Mouse (Mus musculus): ENCODE results near the gene Odf2. TPM values are rescaled to one million over a fixed set of nuclear protein-coding genes. Genes with fewer than 3 reads are reported as not detected.

The Odf2 gene
- polyA plus RNA-seq, 1 experiment from 2014 or later: 105 TPM

DNA sequence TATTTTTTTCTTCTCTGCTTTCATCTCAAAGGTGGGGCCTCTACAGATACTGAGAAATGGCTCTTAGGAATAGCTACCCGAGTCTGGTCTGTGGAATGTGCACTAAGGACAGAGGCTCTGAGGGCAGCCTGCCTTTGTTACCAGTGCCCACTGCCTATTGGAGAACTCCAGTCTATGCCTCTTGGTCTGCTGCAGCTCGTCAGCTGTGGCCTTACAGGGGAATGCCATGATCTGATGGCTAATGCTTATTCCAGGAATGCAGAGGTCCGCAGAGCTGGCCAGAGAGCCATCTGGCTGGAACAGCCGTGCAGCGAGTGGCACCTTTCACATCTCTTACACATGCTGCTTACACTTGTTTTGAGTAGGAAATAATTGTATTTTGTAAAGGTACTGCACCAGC, 78.7 kb downstream of the Odf2 start:
- WGBS: 75% methylated on average over 5 of the region's 5 CpGs
- peaks cover 31% of the 10 kb centered on the region for H3K36me3 ChIP-seq
- H3K9me3 ChIP-seq (replicated peaks): no peaks in the 10 kb centered on the region
- DNase-seq (ENCODE audit: low spot score): no peak
- no peaks in the 10 kb centered on the region for H3K27me3 ChIP-seq (ENCODE audit: low read depth, poor library complexity, severe bottlenecking)
- H3K27ac ChIP-seq: no peak overlapping the region
- H3K4me1 ChIP-seq: peaks cover 26% of the 10 kb centered on the region
- no peak overlapping the region for H3K4me3 ChIP-seq

DNA sequence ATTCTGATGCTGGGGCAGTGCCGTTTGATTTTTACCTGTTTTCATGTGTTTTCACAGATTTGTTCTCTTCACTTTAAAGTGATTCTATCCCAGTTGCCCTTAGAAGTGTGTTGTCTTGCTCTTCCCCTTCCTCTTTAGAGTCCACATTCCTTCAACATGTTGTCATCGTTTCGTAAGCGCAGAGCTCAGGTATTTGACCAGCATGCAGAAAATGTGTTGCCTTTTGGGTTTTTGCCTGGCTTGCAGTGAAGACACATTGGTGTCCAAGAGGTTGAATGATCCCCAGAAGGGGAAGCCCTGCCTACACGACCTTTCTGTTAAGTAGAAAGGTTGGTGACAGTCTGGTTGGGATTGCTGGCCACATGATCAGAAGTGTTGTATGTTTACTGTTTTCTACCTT, 79.6 kb downstream of the Odf2 start:
- no peaks in the 10 kb centered on the region for H3K27me3 ChIP-seq (ENCODE audit: low read depth, poor library complexity, severe bottlenecking)
- H3K27ac ChIP-seq: no peak overlapping the region
- peaks cover 34% of the 10 kb centered on the region for H3K36me3 ChIP-seq
- no peaks in the 10 kb centered on the region for H3K9me3 ChIP-seq (replicated peaks)
- no peak overlapping the region for H3K4me3 ChIP-seq
- H3K4me1 ChIP-seq: peaks cover 26% of the 10 kb centered on the region
- 88% methylated on average over 5 of the region's 5 CpGs for WGBS
- DNase-seq (ENCODE audit: low spot score): no peak

DNA sequence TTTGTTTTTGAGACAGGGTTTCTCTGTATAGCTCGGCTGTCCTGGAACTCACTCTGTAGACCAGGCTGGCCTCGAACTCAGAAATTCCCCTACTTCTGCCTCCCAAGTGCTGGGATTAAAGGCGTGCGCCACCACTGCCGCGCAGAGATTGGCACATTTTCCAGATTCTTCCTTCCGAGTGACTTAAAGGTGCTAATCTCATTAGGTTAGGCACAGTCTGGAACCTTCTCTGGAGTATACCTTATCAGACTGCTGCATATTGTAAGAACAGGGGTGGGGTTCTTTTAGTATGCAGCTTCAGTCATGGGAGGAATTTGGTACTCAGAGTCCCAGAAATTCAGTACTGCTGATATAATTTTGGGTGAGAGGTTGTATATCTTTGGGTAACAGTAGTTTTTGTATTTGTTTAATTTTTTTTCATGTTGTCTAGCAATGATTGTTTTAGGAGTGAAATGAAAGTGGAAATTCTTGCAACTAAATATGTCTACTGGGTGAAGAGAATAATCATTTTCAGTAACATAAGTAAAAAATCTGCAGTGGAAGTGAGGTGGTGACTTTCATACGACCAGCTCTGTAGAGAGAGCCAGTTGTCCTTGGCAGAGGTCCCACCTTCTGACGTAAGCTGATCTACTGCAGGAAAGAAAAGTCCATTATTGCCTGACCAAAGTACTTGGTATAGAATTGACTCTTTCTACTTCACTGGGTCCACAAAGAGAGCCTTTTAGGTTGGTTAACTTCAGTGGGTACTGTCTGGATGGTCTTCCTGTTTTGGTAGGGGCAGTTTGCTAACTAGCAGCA, 83.0 kb downstream of the Odf2 start:
- no peak for DNase-seq (ENCODE audit: low spot score)
- no peaks in the 10 kb centered on the region for H3K9me3 ChIP-seq (replicated peaks)
- peaks cover 45% of the 10 kb centered on the region for H3K36me3 ChIP-seq
- H3K4me1 ChIP-seq: peaks cover 11% of the 10 kb centered on the region
- no peaks in the 10 kb centered on the region for H3K27me3 ChIP-seq (ENCODE audit: low read depth, poor library complexity, severe bottlenecking)
- H3K4me3 ChIP-seq: no peak overlapping the region
- no peak overlapping the region for H3K27ac ChIP-seq
- WGBS: 92% methylated on average over 9 of the region's 9 CpGs

DNA sequence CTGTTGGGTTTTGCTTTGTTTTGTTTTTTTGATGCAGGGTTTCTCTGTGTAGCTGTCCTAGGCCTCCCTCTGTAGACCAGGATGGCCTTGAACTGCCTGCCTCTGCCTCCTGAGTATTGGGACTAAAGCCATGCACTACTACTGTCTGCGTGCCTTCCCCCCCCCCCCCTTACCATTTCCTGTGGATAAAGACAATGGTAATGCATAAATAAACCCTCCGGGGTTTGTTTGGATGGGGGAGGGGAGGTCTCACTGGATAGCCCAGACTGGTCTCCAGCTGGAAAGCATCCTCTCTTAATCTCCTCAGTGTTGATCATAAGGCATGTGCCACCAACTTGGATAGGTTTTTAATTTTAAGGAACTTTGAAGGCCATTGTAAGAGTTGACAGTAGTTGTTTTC, 84.5 kb downstream of the Odf2 start:
- H3K27me3 ChIP-seq (ENCODE audit: low read depth, poor library complexity, severe bottlenecking): no peaks in the 10 kb centered on the region
- H3K4me3 ChIP-seq: no peak overlapping the region
- no peak for DNase-seq (ENCODE audit: low spot score)
- 24% methylated on average over 2 of the region's 2 CpGs for WGBS
- H3K36me3 ChIP-seq: peaks cover 38% of the 10 kb centered on the region
- H3K27ac ChIP-seq: no peak overlapping the region
- no peaks in the 10 kb centered on the region for H3K9me3 ChIP-seq (replicated peaks)
- 0 out of 2 replicates have a peak, but pooled peaks cover 2% of the 10 kb centered on the region for H3K4me1 ChIP-seq

DNA sequence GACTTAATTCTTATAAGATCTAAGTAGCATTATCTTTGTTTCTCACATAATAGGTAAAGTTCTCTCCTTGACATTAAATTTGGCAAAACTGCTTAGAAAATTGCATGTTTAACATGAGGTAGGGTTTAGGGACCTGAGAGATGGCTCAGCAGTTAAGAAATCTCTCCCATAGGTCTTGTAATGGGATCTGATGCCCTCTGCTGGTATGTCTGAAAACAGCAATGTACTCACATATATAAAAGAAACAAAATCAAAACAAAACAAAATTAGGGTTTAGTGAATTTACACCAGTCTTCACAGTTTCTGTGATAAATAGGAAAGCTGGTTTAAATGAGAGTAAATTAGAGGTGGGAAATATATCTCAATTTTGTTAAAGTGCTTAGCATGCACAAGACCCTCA, 88.3 kb downstream of the Odf2 start:
- no peaks in the 10 kb centered on the region for H3K4me1 ChIP-seq
- H3K36me3 ChIP-seq: peaks cover 55% of the 10 kb centered on the region
- DNase-seq (ENCODE audit: low spot score): no peak
- no peak overlapping the region for H3K27ac ChIP-seq
- H3K9me3 ChIP-seq (replicated peaks): no peaks in the 10 kb centered on the region
- H3K4me3 ChIP-seq: no peak overlapping the region
- no peaks in the 10 kb centered on the region for H3K27me3 ChIP-seq (ENCODE audit: low read depth, poor library complexity, severe bottlenecking)

DNA sequence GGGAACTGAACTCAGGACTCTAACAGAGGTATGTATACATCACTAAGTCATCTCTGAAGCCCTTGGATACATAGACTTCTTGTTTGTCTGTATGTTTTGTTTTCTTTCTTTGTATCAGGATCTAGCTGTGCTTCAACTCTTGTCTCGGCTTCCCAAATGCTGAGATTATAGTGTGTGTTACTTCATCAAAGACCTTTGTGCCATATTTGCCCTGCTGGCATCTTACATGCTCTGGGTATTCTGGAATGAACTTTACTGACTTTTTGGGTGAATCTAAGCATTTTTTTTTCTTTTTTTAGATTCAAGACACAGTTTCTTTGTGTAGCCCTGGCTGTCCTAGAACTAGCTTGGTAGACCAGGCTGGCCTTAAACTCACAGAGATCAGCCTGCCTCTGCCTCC, 91.6 kb downstream of the Odf2 start:
- Histone ChIP-seq H3K4me3 (no peak overlapping the region), H3K4me1 (no peaks in the 10 kb centered on the region), H3K9me3 (replicated peaks) (no peaks in the 10 kb centered on the region), H3K27ac (no peak overlapping the region), H3K36me3 (peaks cover 79% of the 10 kb centered on the region), H3K27me3 (ENCODE audit: low read depth, poor library complexity, severe bottlenecking) (no peaks in the 10 kb centered on the region)
- 98% methylated on average over 1 of the region's 1 CpGs for WGBS
- DNase-seq (ENCODE audit: low spot score): no peak

Small RNAs within 50 kb of the gene (microRNA-seq; reads per million reads assigned to microRNA genes)
- gene Mir219a-2 (not detected), gene Mir219b (not detected)

Other genes starting within 250 kb of the Odf2 start
- 0.26 TPM in 1 of 2 replicates, not detected in the other for gene Gm13420, start 137.5 kb upstream of the Odf2 start, polyA plus RNA-seq (2016; fragmentation: Nextera tagmentation; extraction: Ambion mirVana)
- gene Gm13547, start 129.9 kb upstream of the Odf2 start, polyA plus RNA-seq (2016; fragmentation: Nextera tagmentation; extraction: Ambion mirVana): 0.68 TPM in 1 of 2 replicates, not detected in the other
- gene Coq4, start 101.7 kb upstream of the Odf2 start, polyA plus RNA-seq (2016; fragmentation: Nextera tagmentation; extraction: Ambion mirVana): 45.5 and 52.8 TPM in 2 replicates
- 65.7 and 73.8 TPM in 2 replicates for gene Trub2, start 100.7 kb upstream of the Odf2 start, polyA plus RNA-seq (2016; fragmentation: Nextera tagmentation; extraction: Ambion mirVana)
- 8.5 and 9.8 TPM in 2 replicates for gene Slc27a4, start 86.6 kb upstream of the Odf2 start, polyA plus RNA-seq (2016; fragmentation: Nextera tagmentation; extraction: Ambion mirVana)
- 20.4 and 25.1 TPM in 2 replicates for gene Urm1, start 69.1 kb upstream of the Odf2 start, polyA plus RNA-seq (2016; fragmentation: Nextera tagmentation; extraction: Ambion mirVana)
- 8.9 and 11.4 TPM in 2 replicates for gene Cercam, start 20.1 kb upstream of the Odf2 start, polyA plus RNA-seq (2016; fragmentation: Nextera tagmentation; extraction: Ambion mirVana)
- gene Gle1, start 46.2 kb downstream of the Odf2 start, polyA plus RNA-seq (2016; fragmentation: Nextera tagmentation; extraction: Ambion mirVana): 75.8 and 86.9 TPM in 2 replicates
- gene Sptan1, start 76.3 kb downstream of the Odf2 start, polyA plus RNA-seq (2016; fragmentation: Nextera tagmentation; extraction: Ambion mirVana): 70.6 and 80.4 TPM in 2 replicates
- 38.6 and 45.0 TPM in 2 replicates for gene Wdr34, start 159.7 kb downstream of the Odf2 start, polyA plus RNA-seq (2016; fragmentation: Nextera tagmentation; extraction: Ambion mirVana)
- 854 and 929 TPM in 2 replicates for gene Set, start 168.2 kb downstream of the Odf2 start, polyA plus RNA-seq (2016; fragmentation: Nextera tagmentation; extraction: Ambion mirVana)
- 13.5 and 14.7 TPM in 2 replicates for gene Pkn3, start 188.5 kb downstream of the Odf2 start, polyA plus RNA-seq (2016; fragmentation: Nextera tagmentation; extraction: Ambion mirVana)
- 35.6 and 37.2 TPM in 2 replicates for gene Zdhhc12, start 204.4 kb downstream of the Odf2 start, polyA plus RNA-seq (2016; fragmentation: Nextera tagmentation; extraction: Ambion mirVana)
- 6.5 and 9.3 TPM in 2 replicates for gene Zer1, start 235.4 kb downstream of the Odf2 start, polyA plus RNA-seq (2016; fragmentation: Nextera tagmentation; extraction: Ambion mirVana)
- gene Tbc1d13, start 244.5 kb downstream of the Odf2 start, polyA plus RNA-seq (2016; fragmentation: Nextera tagmentation; extraction: Ambion mirVana): 6.8 and 8.1 TPM in 2 replicates

Data from limb, embryonic 10.5 days (tissue).